Mouse (Mus musculus): Measurements from ENCODE around the gene Lipo4.
"Not testable (repeated sequence)": the region's sequence is repeated elsewhere in the genome, so short reads cannot be mapped to it uniquely, and the experiment has no call there.

Lipo4 gene

DNA sequence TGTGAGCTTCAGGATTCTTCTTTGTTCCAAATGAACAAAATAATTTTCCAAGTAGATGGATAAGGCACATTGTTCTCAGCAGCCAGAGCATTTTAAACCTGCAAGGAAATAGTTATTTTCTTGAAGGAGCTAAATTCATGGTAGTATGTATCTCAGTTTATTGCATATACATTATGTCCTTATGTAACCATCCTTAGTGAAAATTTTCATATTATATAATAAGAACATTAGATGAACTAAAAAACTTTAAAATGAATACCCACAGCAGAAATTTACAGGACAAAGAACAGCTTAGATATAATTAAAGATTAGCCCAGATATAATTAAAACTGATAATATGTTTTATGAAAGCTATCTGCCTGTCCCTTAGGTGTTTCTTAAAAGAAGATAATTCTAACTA, at the start of gene Lipo4:
Lipo4 (minus strand) TSS at position 101 of the 400 bp plus-strand sequence.
- DNase-seq: no peak

DNA sequence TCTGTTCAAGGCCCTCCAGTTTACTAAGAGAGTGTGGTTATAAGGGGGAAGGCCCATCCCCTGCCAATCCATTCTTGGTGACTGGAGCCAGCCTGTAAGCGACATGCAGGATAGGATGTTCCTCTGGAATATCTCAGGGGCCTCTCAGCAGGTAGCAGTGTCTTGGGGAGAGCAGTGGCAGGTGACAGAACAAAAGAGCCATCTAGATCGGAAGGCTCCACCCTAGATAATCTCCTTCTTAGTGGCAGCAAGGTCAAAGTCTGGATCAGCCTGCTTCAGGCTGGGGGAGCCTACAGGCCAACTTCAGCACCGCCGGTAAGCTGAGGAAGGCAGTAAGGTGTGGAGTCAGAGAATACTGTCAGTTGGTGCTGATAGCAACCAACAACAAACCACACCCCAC, 61.2 kb downstream of the Lipo4 start:
- DNase-seq: not testable (repeated sequence)

DNA sequence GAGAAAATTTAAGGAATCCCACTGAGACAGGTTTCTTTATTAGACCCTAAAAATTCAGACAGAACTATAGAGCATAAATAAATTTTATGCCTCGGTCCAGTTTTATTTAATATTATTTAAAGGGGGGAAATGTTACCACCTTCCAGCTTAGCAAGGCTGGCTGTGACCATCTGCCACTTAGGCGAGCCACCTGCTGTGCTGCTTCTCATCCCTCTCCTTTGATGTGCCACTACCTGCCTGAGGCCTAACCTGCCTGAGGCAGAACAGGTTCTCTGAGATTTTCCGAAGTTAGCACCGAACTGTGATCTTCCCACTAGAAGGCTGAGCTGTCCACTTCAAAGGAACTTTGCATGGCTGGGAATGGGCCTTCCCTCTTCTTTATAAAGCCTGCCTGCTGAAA, 63.9 kb downstream of the Lipo4 start:
- DNase-seq: no peak

All from thymus, postnatal 14 days (tissue).